8 mouse cellular contexts compared by ENCODE assay signal in the genomic region with DNA sequence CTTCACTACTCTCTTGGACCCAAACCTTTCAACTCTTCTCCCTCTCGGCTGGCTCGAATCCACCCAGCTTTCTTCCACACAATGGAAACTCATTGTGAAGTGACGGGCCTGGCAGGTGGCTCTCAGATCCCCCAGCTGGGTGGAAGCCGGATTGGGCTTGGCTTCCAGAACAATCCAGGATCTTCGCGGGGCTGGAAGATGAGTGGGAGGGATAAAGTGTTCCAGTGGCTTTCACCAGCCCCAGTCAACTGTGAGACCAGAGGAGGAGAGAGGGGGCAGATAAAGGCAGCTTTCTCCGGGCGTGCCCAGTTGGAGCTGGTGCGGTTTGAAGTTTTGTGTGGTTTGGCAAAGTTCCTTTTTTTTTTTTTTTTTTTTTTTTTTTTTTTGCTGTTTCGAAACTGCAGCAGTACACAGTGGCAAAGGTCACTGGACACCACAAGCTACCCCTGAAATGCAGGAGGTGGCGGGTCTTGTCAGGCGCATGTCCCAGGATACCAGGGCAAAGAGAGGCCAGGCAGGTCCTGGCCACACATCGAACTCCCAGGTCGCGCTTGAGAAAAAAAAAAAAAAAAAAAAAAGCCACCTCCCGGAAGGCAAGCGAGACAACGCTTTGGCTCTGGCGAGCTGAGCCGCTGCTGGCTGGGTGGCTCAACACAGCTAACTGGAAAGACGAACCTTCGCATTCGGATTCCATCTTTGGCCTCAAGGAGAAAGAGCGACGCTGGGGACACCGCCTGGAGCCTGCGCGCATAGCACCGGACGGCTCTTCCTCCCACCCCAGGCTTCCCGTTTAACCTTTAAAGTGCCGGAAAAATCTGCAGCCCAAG.
A peak's percentile ranks its signal among the peaks of the same experiment; 100 is the strongest.
DNase-seq lines count a peak whose midpoint lies in the region; ATAC-seq and TF ChIP-seq lines count a peak whose summit lies in the region.

No protein-coding gene starts in this region.

- peak overlapping the region; percentile 52 for H3K4me2 ChIP-seq in forebrain, embryonic 11.5 days (ENCODE audit: low read depth, low read length, severe bottlenecking)
- peak overlapping the region; percentile 71 for H3K4me2 ChIP-seq in heart, embryonic 16.5 days (ENCODE audit: low read depth, low read length)
- peak overlapping the region; percentile 46 for H3K4me2 ChIP-seq in neural tube, embryonic 14.5 days (ENCODE audit: low read depth, low read length)

- H3K9me3 ChIP-seq in G1E (replicated peaks), result no peaks in the 10 kb centered on the region
- no peaks in the 10 kb centered on the region for H3K9me3 ChIP-seq in forebrain, embryonic 11.5 days (ENCODE audit: control insufficient read depth, low read length)
- H3K9me3 ChIP-seq in heart, embryonic 16.5 days (replicated peaks; ENCODE audit: control insufficient read depth, low read length), result no peaks in the 10 kb centered on the region
- no peaks in the 10 kb centered on the region for H3K9me3 ChIP-seq in neural tube, embryonic 14.5 days (ENCODE audit: control insufficient read depth, low read length)

- H3K4me1 ChIP-seq in G1E (ENCODE audit: insufficient read depth, low read depth, low read length), result peaks cover 16% of the 10 kb centered on the region
- H3K4me1 ChIP-seq in forebrain, embryonic 11.5 days (replicated peaks; ENCODE audit: control insufficient read depth, insufficient read depth, low read length), result no peaks in the 10 kb centered on the region
- no peaks in the 10 kb centered on the region for H3K4me1 ChIP-seq in heart, embryonic 16.5 days (ENCODE audit: control insufficient read depth, insufficient read depth, low read length)
- peaks cover 3% of the 10 kb centered on the region; the same call in 1 of the 2 replicates for H3K4me1 ChIP-seq in lung, adult 2 months (ENCODE audit: control insufficient read depth, insufficient read depth, low read length)
- H3K4me1 ChIP-seq in neural tube, embryonic 14.5 days (ENCODE audit: control insufficient read depth, insufficient read depth, low read length), result no peaks in the 10 kb centered on the region

- H3K27ac ChIP-seq in forebrain, embryonic 11.5 days (ENCODE audit: low read depth, low read length), result no peak overlapping the region
- no peak overlapping the region for H3K27ac ChIP-seq in heart, embryonic 16.5 days (ENCODE audit: low read length)
- no peak overlapping the region for H3K27ac ChIP-seq in neural tube, embryonic 14.5 days (ENCODE audit: low read depth, low read length)

- ATAC-seq in G1E (ENCODE audit: extremely low read depth, insufficient number of reproducible peaks, low FRiP score, poor library complexity, severe bottlenecking), result peak; percentile 63
- peak; percentile 73; the same call in 1 of the 2 replicates for ATAC-seq in forebrain, embryonic 11.5 days (replicated peaks; ENCODE audit: low FRiP score)
- ATAC-seq in heart, embryonic 16.5 days (replicated peaks; ENCODE audit: extremely low read depth, insufficient read depth, low FRiP score), result peak; percentile 59; the same call in 1 of the 2 replicates
- peak; percentile 72 for ATAC-seq in neural tube, embryonic 14.5 days (ENCODE audit: low read depth)

- TF ChIP-seq CTCF in G1E (IDR thresholded peaks at IDR 0.05; ENCODE audit: low read depth, low read length), result no peak
- peak; percentile 55 for TF ChIP-seq CTCF in lung, adult 2 months (IDR thresholded peaks at IDR 0.05; ENCODE audit: insufficient read depth, low read length)

- no peaks in the 10 kb centered on the region for H3K36me3 ChIP-seq in G1E (replicated peaks)
- no peaks in the 10 kb centered on the region for H3K36me3 ChIP-seq in forebrain, embryonic 11.5 days (ENCODE audit: control insufficient read depth, insufficient read depth, low read length)
- no peaks in the 10 kb centered on the region for H3K36me3 ChIP-seq in heart, embryonic 16.5 days (ENCODE audit: control insufficient read depth, insufficient read depth)
- no peaks in the 10 kb centered on the region for H3K36me3 ChIP-seq in neural tube, embryonic 14.5 days (ENCODE audit: control insufficient read depth, insufficient read depth, low read length)

- H3K27me3 ChIP-seq in G1E (ENCODE audit: insufficient read depth, low read length), result peaks cover 21% of the 10 kb centered on the region; the same call in 1 of the 2 replicates
- H3K27me3 ChIP-seq in forebrain, embryonic 11.5 days (ENCODE audit: control insufficient read depth, insufficient read depth, low read length), result no peaks in the 10 kb centered on the region
- H3K27me3 ChIP-seq in heart, embryonic 16.5 days (ENCODE audit: control insufficient read depth, insufficient read depth, low read length), result no peaks in the 10 kb centered on the region
- no peaks in the 10 kb centered on the region for H3K27me3 ChIP-seq in neural tube, embryonic 14.5 days (ENCODE audit: control insufficient read depth, insufficient read depth, low read length)

- 0 out of 2 replicates have a peak, but pooled peaks have one; percentile 12 for TF ChIP-seq POLR2A in lung, adult 2 months (IDR thresholded peaks at IDR 0.05; ENCODE audit: borderline replicate concordance, extremely low read depth, low read depth, low read length)

- no peak overlapping the region; the same call in 1 of the 2 replicates for H3K9ac ChIP-seq in forebrain, embryonic 11.5 days (ENCODE audit: low read length)
- H3K9ac ChIP-seq in heart, embryonic 16.5 days (ENCODE audit: low read length), result peak overlapping the region; percentile 70
- no peak overlapping the region for H3K9ac ChIP-seq in neural tube, embryonic 14.5 days (replicated peaks; ENCODE audit: low read depth, low read length)

- DNase-seq in G1E (ENCODE audit: low spot score), result peak; percentile 50
- peak; percentile 29 for DNase-seq in c-Kit-positive CD71-positive TER-119-negative erythroid progenitor cells, embryonic 14.5 days (ENCODE audit: low read depth)
- DNase-seq in forebrain, embryonic 11.5 days (ENCODE audit: low spot score), result peak; percentile 80
- peak; percentile 72 for DNase-seq in kidney, postnatal 14 days
- peak; percentile 50 for DNase-seq in lung, adult 2 months
- DNase-seq in thymus, postnatal 14 days, result peak; percentile 77

- 18% methylated on average over 32 of the region's 32 CpGs for WGBS in forebrain, embryonic 11.5 days
- 15% methylated on average over 32 of the region's 32 CpGs for WGBS in heart, embryonic 16.5 days
- 19% methylated on average over 32 of the region's 32 CpGs for WGBS in lung, adult 2 months
- 15% methylated on average over 31 of the region's 32 CpGs for WGBS in neural tube, embryonic 14.5 days

- H3K4me3 ChIP-seq in G1E (ENCODE audit: low read depth, low read length), result peak overlapping the region; percentile 64
- peak overlapping the region; percentile 21; the same call in 1 of the 2 replicates for H3K4me3 ChIP-seq in forebrain, embryonic 11.5 days (ENCODE audit: low read depth, low read length)
- peak overlapping the region; percentile 56 for H3K4me3 ChIP-seq in heart, embryonic 16.5 days (ENCODE audit: low read length)
- peak overlapping the region; percentile 65 for H3K4me3 ChIP-seq in lung, adult 2 months (replicated peaks; ENCODE audit: extremely low read depth, low read depth, low read length)
- H3K4me3 ChIP-seq in neural tube, embryonic 14.5 days (ENCODE audit: low read depth, low read length), result peak overlapping the region; percentile 27

Comparison
In these comparisons a context has a peak if more than half of its experiments do, and no peak if none do; other contexts are left out.
1. DNase-seq: peak in every context shown above with its lines; median percentile 80 in forebrain, embryonic 11.5 days; 77 in thymus, postnatal 14 days; 72 in kidney, postnatal 14 days; 50 in G1E; 50 in lung, adult 2 months; 29 in c-Kit-positive CD71-positive TER-119-negative erythroid progenitor cells, embryonic 14.5 days.